Mouse (Mus musculus): ENCODE results near the gene Atg16l1. TPM values are rescaled to one million over a fixed set of nuclear protein-coding genes. Genes with fewer than 3 reads are reported as not detected.

Gene Atg16l1
- polyA plus RNA-seq, 1 experiment from 2014 or later: 14.0 TPM

GRCm38 (mm10) chr1:87786251-87786650 is 30.6 kb downstream of the Atg16l1 start:
- H3K4me1 ChIP-seq (ENCODE audit: control insufficient read depth, low read depth, low read length): no peaks in the 10 kb centered on the region
- ATAC-seq (ENCODE audit: low read depth): no peak
- peaks cover 57% of the 10 kb centered on the region for H3K36me3 ChIP-seq (ENCODE audit: control insufficient read depth, insufficient read depth)
- no peaks in the 10 kb centered on the region for H3K27me3 ChIP-seq (ENCODE audit: control insufficient read depth, insufficient read depth, low read depth, low read length)
- H3K4me3 ChIP-seq (ENCODE audit: low read depth, low read length): no peak overlapping the region
- 80% methylated on average over 7 of the region's 7 CpGs for WGBS (ENCODE audit: insufficient replicate concordance)
- no peak overlapping the region for H3K27ac ChIP-seq (ENCODE audit: low read length)
- no peak overlapping the region for H3K9ac ChIP-seq (ENCODE audit: low read depth, low read length)
- no peak overlapping the region for H3K4me2 ChIP-seq (ENCODE audit: low read depth, low read length)
- H3K9me3 ChIP-seq (replicated peaks; ENCODE audit: control insufficient read depth, low read length): no peaks in the 10 kb centered on the region

- Histone ChIP-seq H3K27ac (ENCODE audit: low read length) (no peak overlapping the region), H3K36me3 (ENCODE audit: control insufficient read depth, insufficient read depth) (peaks cover 53% of the 10 kb centered on the region), H3K4me1 (ENCODE audit: control insufficient read depth, low read depth, low read length) (no peaks in the 10 kb centered on the region), H3K4me3 (ENCODE audit: low read depth, low read length) (no peak overlapping the region), H3K9ac (ENCODE audit: low read depth, low read length) (no peak overlapping the region), H3K4me2 (ENCODE audit: low read depth, low read length) (no peak overlapping the region), H3K9me3 (replicated peaks; ENCODE audit: control insufficient read depth, low read length) (no peaks in the 10 kb centered on the region), H3K27me3 (ENCODE audit: control insufficient read depth, insufficient read depth, low read depth, low read length) (no peaks in the 10 kb centered on the region)
- ATAC-seq (ENCODE audit: low read depth): no peak
- 88% methylated on average over 8 of the region's 8 CpGs for WGBS (ENCODE audit: insufficient replicate concordance)
Observed at GRCm38 (mm10) chr1:87789665-87790064, 34.0 kb downstream of the Atg16l1 start.

- no peaks in the 10 kb centered on the region for H3K4me1 ChIP-seq (ENCODE audit: control insufficient read depth, low read depth, low read length)
- no peak overlapping the region for H3K27ac ChIP-seq (ENCODE audit: low read length)
- no peaks in the 10 kb centered on the region for H3K27me3 ChIP-seq (ENCODE audit: control insufficient read depth, insufficient read depth, low read depth, low read length)
- no peaks in the 10 kb centered on the region for H3K9me3 ChIP-seq (replicated peaks; ENCODE audit: control insufficient read depth, low read length)
- WGBS (ENCODE audit: insufficient replicate concordance): 67% methylated on average over 4 of the region's 4 CpGs
- H3K4me2 ChIP-seq (ENCODE audit: low read depth, low read length): no peak overlapping the region
- peaks cover 27% of the 10 kb centered on the region for H3K36me3 ChIP-seq (ENCODE audit: control insufficient read depth, insufficient read depth)
- ATAC-seq (ENCODE audit: low read depth): no peak
- H3K9ac ChIP-seq (ENCODE audit: low read depth, low read length): no peak overlapping the region
- H3K4me3 ChIP-seq (ENCODE audit: low read depth, low read length): no peak overlapping the region
Observed at GRCm38 (mm10) chr1:87792438-87793137, 36.9 kb downstream of the Atg16l1 start.

GRCm38 (mm10) chr1:87793138-87793449 is 37.4 kb downstream of the Atg16l1 start:
- no peak overlapping the region for H3K9ac ChIP-seq (ENCODE audit: low read depth, low read length)
- ATAC-seq (ENCODE audit: low read depth): no peak
- H3K4me3 ChIP-seq (ENCODE audit: low read depth, low read length): no peak overlapping the region
- H3K27me3 ChIP-seq (ENCODE audit: control insufficient read depth, insufficient read depth, low read depth, low read length): no peaks in the 10 kb centered on the region
- H3K9me3 ChIP-seq (replicated peaks; ENCODE audit: control insufficient read depth, low read length): no peaks in the 10 kb centered on the region
- H3K4me1 ChIP-seq (ENCODE audit: control insufficient read depth, low read depth, low read length): no peaks in the 10 kb centered on the region
- H3K4me2 ChIP-seq (ENCODE audit: low read depth, low read length): no peak overlapping the region
- H3K36me3 ChIP-seq (ENCODE audit: control insufficient read depth, insufficient read depth): peaks cover 25% of the 10 kb centered on the region
- 91% methylated on average over 6 of the region's 6 CpGs for WGBS (ENCODE audit: insufficient replicate concordance)
- H3K27ac ChIP-seq (ENCODE audit: low read length): no peak overlapping the region

- Histone ChIP-seq H3K4me3 (ENCODE audit: low read depth, low read length) (no peak overlapping the region), H3K9me3 (replicated peaks; ENCODE audit: control insufficient read depth, low read length) (no peaks in the 10 kb centered on the region), H3K4me2 (ENCODE audit: low read depth, low read length) (no peak overlapping the region), H3K9ac (ENCODE audit: low read depth, low read length) (no peak overlapping the region), H3K36me3 (ENCODE audit: control insufficient read depth, insufficient read depth) (no peaks in the 10 kb centered on the region), H3K4me1 (ENCODE audit: control insufficient read depth, low read depth, low read length) (no peaks in the 10 kb centered on the region), H3K27ac (ENCODE audit: low read length) (no peak overlapping the region), H3K27me3 (ENCODE audit: control insufficient read depth, insufficient read depth, low read depth, low read length) (no peaks in the 10 kb centered on the region)
- WGBS (ENCODE audit: insufficient replicate concordance): 87% methylated on average over 1 of the region's 1 CpGs
- no peak for ATAC-seq (ENCODE audit: low read depth)
Observed at GRCm38 (mm10) chr1:87797702-87798101, 42.0 kb downstream of the Atg16l1 start.

GRCm38 (mm10) chr1:87798306-87798705 is 42.6 kb downstream of the Atg16l1 start:
- no peaks in the 10 kb centered on the region for H3K36me3 ChIP-seq (ENCODE audit: control insufficient read depth, insufficient read depth)
- 68% methylated on average over 2 of the region's 2 CpGs for WGBS (ENCODE audit: insufficient replicate concordance)
- ATAC-seq (ENCODE audit: low read depth): no peak
- H3K9me3 ChIP-seq (replicated peaks; ENCODE audit: control insufficient read depth, low read length): no peaks in the 10 kb centered on the region
- H3K4me3 ChIP-seq (ENCODE audit: low read depth, low read length): no peak overlapping the region
- H3K27ac ChIP-seq (ENCODE audit: low read length): no peak overlapping the region
- H3K27me3 ChIP-seq (ENCODE audit: control insufficient read depth, insufficient read depth, low read depth, low read length): no peaks in the 10 kb centered on the region
- no peak overlapping the region for H3K9ac ChIP-seq (ENCODE audit: low read depth, low read length)
- no peak overlapping the region for H3K4me2 ChIP-seq (ENCODE audit: low read depth, low read length)
- no peaks in the 10 kb centered on the region for H3K4me1 ChIP-seq (ENCODE audit: control insufficient read depth, low read depth, low read length)

GRCm38 (mm10) chr1:87803576-87803975 is 47.9 kb downstream of the Atg16l1 start, which contains the start of gene Sag:
Gene Sag, plus strand, starts transcription at chr1:87803680.
- Histone ChIP-seq H3K27me3 (ENCODE audit: control insufficient read depth, insufficient read depth, low read depth, low read length) (no peaks in the 10 kb centered on the region), H3K27ac (ENCODE audit: low read length) (no peak within 1 kb of the TSS), H3K36me3 (ENCODE audit: control insufficient read depth, insufficient read depth) (no peaks in the 10 kb centered on the region), H3K9me3 (replicated peaks; ENCODE audit: control insufficient read depth, low read length) (no peaks in the 10 kb centered on the region), H3K4me2 (ENCODE audit: low read depth, low read length) (no peak within 1 kb of the TSS), H3K4me3 (ENCODE audit: low read depth, low read length) (no peak within 1 kb of the TSS), H3K4me1 (ENCODE audit: control insufficient read depth, low read depth, low read length) (no peaks in the 10 kb centered on the region; the same call in 1 of the 2 replicates), H3K9ac (ENCODE audit: low read depth, low read length) (no peak within 1 kb of the TSS)
- ATAC-seq (ENCODE audit: low read depth): no peak
- WGBS (ENCODE audit: insufficient replicate concordance): 32% methylated on average over 6 of the region's 6 CpGs

- H3K9me3 ChIP-seq (replicated peaks; ENCODE audit: control insufficient read depth, low read length): no peaks in the 10 kb centered on the region; the same call in 1 of the 2 replicates
- H3K4me3 ChIP-seq (ENCODE audit: low read depth, low read length): no peak overlapping the region
- WGBS (ENCODE audit: insufficient replicate concordance): 56% methylated on average over 1 of the region's 1 CpGs
- H3K27ac ChIP-seq (ENCODE audit: low read length): no peak overlapping the region
- no peaks in the 10 kb centered on the region for H3K36me3 ChIP-seq (ENCODE audit: control insufficient read depth, insufficient read depth)
- H3K4me1 ChIP-seq (ENCODE audit: control insufficient read depth, low read depth, low read length): no peaks in the 10 kb centered on the region; the same call in 1 of the 2 replicates
- ATAC-seq (ENCODE audit: low read depth): no peak
- no peak overlapping the region for H3K4me2 ChIP-seq (ENCODE audit: low read depth, low read length)
- H3K27me3 ChIP-seq (ENCODE audit: control insufficient read depth, insufficient read depth, low read depth, low read length): no peaks in the 10 kb centered on the region
- H3K9ac ChIP-seq (ENCODE audit: low read depth, low read length): no peak overlapping the region
Observed at GRCm38 (mm10) chr1:87807751-87808150, 52.1 kb downstream of the Atg16l1 start.

- H3K27ac ChIP-seq (ENCODE audit: low read length): no peak overlapping the region
- H3K36me3 ChIP-seq (ENCODE audit: control insufficient read depth, insufficient read depth): no peaks in the 10 kb centered on the region
- no peaks in the 10 kb centered on the region for H3K27me3 ChIP-seq (ENCODE audit: control insufficient read depth, insufficient read depth, low read depth, low read length)
- H3K9ac ChIP-seq (ENCODE audit: low read depth, low read length): no peak overlapping the region
- no peak overlapping the region for H3K4me2 ChIP-seq (ENCODE audit: low read depth, low read length)
- WGBS (ENCODE audit: insufficient replicate concordance): 67% methylated on average over 7 of the region's 7 CpGs
- H3K9me3 ChIP-seq (replicated peaks; ENCODE audit: control insufficient read depth, low read length): no peaks in the 10 kb centered on the region; the same call in 1 of the 2 replicates
- H3K4me1 ChIP-seq (ENCODE audit: control insufficient read depth, low read depth, low read length): no peaks in the 10 kb centered on the region
- H3K4me3 ChIP-seq (ENCODE audit: low read depth, low read length): no peak overlapping the region
- no peak for ATAC-seq (ENCODE audit: low read depth)
Observed at GRCm38 (mm10) chr1:87811391-87811790, 55.7 kb downstream of the Atg16l1 start.
